Mouse (Mus musculus) kidney, postnatal 4 days (tissue): ENCODE measurements around the gene Tbxas1.

Experiments used
- DNase-seq, 2 experiments: peaks; one replicate each; pipeline ENCODE4 v3.0.0; 2021; ENCODE audit warnings: mixed read lengths in 2 of 2

Gene Tbxas1

DNA sequence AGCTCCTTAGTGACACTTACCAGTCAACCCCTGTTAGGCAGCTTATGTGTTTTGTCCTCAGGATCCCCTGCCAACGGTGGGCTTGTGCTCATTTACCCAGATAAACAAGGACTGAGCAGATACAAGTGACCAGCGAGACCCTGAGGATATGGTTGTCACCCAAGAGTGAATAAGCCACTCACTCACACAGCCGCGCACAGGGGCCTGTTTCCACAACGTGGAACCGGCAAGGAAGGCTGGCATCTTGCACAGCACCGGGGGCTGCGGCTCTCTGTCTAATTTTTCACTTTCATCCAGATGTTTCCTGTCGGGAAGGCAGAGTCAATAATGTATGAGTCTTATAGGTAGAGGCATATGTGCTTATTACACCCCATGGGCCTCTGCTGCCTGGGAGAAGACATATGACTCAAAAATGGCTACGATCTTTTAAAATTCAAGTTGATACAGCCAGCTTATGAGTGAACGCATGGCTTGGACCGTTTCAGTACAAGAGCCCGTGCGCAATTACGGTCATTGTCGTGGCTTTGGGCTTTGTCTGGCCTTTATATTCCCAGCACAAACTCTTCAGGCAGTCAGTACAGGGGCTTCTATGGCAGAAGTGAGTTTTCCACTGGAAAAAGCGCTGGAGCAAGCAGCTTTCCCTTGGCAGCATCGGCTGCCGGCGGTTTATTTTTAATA is 130.2 kb downstream of the Tbxas1 start:
- peak in 1 of 2 experiments; percentile 49 for DNase-seq

DNA sequence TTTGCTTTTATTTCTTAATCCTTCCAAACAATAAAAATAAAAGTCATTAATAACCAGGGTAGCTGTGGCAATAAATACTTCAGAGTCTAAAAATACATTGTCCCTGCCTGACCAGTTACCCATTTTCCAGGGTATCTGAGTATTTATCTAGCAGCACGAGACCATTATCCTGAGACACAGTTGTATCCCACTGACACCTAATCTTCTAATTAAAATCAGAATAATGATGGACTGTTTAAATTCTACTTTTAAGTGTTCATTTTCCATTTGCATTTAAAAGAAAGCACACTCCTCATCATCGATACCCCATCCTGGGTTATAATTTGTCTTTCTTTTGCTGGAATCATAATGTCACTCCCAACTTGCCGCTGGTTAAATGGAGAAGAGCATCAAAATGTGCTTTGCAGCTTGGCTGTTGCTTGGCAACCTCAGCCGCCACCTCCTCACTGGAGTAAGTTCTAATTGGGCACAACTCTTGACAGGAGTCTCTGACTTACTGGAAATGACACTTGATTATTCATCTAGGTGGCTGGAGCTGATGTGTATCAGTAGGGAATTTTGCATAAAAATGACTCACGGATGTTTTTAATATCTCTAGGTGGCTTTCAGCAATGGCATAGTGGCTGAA is 130.9 kb downstream of the Tbxas1 start:
- peak in 1 of 2 experiments; percentile 25 for DNase-seq

DNA sequence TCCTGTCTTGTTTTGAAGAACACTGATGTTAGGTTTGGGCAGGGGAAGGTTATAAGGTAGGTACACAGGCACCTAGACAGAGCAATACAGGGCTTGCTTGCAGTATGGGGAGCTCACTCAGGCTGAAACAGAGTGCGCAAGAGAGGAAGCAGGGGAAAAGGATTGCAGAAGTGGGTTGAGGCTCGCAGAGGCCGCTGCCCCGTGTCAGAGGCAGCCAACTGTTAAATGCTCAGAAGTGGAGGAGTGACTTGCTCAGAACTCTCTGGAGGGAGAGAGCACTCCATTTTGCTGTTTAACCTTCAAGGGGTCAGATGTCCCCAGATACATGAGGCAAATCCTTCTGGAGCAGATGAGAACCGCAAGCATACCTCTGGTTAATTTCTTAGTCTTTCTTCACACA is 132.0 kb downstream of the Tbxas1 start:
- DNase-seq = peak; percentile 47 to 61

DNA sequence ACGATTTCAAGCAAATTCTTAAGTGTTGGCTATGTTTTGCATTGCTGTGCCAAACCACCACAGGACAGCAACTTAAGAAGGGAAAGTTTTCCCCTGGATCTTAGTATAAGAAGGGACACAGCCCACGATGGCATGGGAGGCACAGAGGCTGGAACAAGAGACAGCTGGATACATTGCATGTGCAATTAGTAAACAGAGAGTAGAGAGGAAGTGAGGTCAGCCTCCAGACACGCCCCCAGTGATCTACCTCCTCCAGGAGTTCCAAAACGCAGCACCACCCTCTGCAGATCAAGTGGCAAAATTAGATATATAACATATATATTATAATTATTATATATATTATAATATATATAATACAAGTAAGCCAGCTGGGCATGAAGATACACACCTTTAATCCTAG is 132.9 kb downstream of the Tbxas1 start:
- DNase-seq = peak in 1 of 2 experiments; percentile 19

DNA sequence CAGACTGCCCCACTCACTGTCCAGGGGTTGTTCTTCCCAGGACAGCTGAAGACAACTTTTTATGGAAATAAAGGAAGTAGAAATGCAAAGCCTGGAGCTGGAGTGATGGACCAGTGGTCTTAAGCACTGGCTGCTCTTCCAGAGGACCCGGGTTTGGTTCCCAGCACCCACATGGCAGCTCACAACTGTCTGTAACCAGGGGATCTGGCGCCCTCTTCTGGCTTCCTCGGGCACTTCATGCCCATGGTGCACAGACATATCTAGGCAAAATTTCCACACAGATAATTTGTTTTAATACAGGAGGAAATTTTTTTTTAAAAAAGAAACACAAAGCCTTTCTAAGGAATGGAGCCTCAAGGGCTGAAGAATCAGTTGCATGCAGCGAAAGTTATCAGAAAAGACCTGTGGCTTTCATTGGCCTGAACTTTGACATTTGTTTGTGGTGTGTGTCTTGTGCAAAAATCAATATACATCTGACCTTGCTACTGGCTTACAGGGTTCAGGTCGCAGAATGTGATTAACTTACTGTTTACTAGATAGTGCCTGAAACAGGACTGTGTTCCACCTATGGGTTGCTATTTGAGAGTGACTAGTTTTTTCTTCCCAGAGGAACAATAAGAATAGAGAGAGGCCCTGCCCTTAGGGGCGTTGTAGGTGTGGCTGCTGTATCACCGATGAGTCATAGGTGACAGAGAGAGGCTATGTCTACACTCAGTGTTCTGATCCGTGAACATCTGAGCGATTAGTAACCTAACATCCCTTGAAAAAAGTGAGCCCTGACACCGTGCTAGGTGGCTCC is 138.0 kb downstream of the Tbxas1 start:
- no peak for DNase-seq

DNA sequence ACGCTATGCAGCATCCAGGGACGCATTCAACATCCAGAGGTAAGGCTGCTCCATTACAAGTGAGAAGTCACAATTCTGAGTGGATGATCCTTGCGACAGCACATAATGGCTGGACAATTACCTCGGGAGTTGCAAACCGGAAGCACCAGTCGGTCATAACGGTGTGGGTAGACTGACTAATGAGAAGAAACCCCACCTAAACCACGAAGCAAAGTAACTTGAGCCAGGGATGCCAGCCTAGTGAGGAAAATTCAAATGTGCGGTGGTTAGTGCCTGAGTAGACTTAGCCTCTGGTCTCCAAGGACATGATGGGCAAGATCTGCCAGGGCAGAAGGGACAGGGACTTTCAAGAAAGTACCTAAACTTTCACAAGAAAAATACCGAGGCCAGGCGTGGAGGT is 142.7 kb downstream of the Tbxas1 start:
- DNase-seq = no peak

DNA sequence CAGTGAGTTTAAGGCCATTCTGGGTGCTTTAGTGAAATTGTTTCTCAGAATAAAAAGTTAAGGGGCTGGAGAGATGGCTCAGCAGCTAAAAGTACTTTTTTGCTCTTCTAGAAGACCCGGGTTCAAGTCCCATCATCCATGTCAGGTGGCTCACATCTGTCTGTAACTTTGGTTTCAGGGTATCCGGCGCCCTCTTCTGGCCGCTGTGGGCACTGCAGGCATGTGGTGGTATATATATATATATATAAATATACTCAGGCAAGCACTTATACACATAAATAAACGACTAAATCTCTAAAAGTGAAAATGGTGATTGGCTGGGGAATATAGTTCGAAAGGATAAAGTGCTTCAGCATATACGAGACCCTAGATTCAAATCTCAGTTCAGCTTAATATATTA is 143.6 kb downstream of the Tbxas1 start:
- peak; percentile 41 to 46 for DNase-seq

DNA sequence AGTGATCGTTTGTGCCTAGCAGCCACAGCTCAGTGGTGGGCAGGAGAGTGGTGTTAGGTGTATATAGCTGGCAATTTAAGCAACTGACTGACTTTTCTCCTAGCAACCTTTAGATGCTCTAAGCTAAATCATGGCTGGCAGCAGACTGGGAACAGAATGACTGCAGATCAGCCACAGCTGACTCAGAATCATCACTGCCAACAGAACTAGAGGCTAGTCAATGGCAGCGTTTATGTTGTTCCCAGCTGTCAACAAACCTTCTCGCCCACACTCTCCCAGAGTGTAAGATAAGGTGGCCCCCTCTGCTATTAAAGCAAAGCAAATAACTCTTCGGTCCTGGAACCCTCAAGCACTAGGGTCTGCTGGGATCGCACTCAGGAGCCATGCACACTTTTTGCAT is 144.0 kb downstream of the Tbxas1 start:
- DNase-seq = no peak

DNA sequence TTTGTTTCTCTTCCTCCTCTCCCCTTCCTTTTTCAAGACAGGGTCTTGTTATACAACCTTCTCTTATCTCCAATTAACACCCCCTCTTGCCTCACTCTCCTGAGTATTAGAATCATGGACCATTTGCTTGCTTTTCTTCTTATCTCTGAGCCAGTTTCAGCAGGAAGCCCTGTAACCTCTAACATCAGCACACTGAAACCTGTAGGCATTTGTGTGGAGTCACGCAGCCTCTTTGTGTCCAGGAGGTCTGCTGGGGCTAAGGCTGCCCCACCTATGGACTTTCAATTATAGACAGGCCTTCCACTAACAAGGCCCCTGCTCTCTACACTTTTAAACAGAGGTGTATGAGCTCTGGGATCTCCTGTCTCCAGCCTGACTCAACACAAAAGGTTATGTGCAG is 146.7 kb downstream of the Tbxas1 start:
- no peak for DNase-seq

DNA sequence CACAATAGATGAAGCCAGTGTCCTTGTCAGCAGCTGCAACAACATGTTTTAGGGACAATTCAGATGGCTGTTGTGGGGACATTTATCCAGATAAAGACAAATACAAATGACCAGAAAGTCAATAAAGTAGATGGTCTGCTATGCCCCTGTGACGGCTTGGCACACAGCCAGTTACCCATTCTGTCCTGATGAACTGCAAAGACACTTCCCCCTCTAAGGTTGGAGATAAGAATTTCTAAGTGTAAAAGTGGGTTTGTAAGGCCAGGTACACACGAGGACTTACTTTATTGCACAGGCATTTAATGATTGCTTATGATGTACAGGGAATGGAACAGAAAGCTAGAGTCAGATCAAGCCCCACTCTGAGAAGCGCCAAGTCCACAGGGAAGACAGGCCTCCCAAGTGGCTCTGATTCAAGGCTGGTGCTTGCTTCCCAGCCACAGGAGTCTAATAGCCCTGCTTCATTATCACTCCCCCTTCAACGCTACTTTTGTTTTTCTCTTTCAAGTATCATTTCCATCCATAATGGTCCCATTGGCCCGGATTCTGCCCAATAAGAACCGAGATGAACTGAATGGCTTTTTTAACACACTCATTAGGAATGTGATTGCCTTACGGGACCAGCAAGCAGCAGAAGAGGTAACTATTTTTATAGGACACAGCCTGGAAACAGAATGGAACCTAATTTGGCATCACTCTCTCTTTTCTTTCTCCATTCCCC is 147.4 kb downstream of the Tbxas1 start:
- no peak for DNase-seq

DNA sequence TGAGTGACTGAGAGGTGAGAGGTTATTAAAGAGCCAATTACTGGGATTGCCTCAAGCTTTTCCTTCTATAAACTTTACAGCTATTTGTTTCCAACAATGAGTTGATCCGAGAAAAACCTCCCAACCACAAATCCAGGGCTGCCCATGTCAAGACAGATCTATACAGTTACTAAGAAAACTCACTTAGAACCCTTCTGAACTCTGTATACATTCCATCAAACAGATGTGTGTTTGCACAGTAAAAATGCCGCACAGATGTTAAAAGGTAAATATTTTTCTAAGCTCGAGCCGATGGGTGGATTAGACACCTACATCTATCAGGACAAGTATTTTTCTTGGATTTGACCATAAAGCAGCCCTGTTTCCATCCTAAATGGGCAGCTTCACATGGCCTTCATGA is 149.4 kb downstream of the Tbxas1 start:
- no peak for DNase-seq

DNA sequence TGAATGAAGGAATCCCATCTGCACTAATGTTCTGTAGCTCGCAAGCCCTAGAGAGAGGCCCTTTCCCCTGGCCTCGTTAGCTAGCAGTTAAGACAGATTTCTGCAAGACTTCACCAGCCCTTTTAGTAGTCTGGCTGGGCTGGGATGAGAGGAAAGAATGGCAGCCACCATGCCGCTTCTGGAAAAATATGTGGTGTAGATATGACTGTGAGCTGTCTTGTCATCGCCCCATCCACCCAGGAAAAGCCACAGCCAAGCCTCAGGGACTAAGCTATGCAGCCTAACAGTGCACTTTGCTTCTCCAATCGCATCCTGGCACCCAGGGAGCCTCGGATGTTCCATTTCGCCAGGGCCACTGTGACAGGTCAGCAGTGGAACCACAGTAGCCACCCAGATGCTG is 149.8 kb downstream of the Tbxas1 start:
- DNase-seq = no peak

DNA sequence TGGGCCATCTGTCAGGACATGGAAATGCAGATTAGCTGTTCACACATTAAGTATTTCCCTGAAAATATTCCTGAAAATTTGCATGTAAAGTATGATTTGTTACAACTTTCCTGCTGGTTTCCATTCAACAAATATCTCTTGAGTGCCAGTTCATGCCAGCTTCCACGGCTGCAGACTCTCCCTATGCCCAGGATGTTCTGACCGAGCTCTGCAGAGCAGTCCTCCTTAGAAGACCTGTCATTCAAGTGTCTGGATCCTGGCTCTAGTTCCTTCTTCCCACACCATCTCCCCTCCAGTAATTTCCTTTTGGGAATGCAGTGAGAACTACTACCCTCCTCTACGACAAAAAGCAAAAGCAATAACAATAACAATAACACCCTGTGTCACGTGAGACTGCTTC is 155.5 kb downstream of the Tbxas1 start:
- DNase-seq = no peak

DNA sequence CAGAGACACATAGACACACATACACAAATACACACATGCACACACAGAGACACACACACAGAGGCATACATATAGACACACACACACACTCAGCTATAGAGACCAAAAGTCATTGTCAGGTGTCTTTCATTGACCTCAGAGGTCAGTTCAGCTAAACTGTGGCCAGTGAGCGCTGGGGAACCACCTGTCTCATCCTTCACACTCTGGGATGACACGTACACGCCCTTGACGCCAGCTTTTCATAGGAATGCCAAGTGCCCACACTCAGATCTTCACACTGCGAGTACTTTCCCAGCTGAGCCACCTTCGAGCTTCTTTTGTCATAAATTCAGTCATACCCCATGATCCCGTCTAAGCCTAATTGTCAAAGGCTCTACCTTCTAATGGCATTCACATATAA is 158.5 kb downstream of the Tbxas1 start:
- DNase-seq = no peak

DNA sequence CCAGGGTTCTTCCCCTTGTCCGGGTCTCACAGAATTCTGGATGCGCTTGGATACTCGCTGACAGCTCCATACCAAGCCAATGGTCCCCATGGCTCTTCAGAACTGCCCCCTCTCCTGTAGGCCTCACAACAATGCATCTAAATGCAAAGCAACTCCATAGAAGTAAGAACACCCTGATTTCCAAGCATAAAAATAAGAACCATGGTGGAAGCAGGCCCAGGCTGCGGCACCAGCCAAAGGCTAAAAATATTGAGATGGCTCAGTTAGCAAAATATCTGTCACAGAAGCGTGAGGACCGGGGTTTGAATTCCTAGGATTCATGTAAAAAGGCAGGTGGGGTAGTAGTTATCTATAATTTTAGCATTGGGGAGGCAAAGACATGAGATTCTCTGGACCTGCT is 159.8 kb downstream of the Tbxas1 start:
- DNase-seq = no peak

DNA sequence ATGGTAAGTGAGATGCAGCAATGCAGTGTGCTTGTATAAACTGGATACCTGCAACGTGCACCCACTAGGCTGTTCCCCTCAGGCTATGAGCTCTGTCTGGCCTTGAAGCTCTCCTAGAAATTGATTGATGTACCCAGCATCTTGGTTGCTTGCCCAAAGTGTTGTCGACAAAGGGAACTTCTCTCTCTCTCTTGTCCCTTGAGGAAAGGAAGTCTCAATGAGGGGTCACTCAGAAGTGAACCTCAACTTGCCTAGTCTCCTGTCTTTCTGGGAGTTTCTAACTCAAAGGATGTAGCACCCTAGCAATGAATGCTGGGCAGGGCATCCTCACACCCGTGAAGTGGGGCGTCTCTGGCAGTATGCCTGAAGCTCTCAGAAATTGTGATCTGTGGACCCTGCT is 161.0 kb downstream of the Tbxas1 start:
- DNase-seq = no peak

DNA sequence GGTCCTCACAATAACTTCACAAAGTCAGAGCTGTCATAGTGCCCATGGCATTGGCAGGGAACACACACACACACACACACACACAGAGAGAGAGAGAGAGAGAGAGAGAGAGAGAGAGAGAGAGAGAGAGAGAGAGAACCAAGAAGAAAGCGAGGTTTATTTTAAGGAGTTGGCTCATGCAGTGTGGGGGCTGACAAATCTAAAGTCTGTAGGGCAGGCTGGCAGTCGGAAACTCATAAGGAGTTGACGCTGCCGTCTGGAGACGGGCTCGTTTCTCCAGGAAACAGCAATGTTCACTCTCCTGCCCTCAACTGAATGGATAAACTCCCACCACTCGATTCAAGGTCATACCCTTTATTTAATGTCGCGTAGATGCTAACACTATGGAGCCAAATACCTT is 165.2 kb downstream of the Tbxas1 start:
- no peak for DNase-seq

DNA sequence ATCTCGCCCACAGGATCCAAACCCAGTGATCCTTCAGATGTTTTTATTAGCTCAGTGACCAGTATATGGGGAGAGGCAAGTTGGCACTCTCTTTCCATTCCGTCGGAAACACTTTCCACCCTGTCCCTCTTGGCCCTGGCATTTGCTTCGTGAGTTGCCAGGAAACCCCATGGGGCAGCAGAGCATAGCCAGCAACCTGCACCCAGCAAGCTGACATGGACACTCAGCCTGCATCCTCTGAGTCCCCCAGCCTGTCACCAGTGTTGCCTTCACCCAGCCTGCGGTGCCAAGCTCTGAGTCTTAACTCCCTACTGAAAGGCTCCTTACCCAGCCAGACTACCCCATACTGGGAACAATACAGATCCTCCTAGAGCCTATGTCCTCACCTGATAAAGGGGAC is 173.9 kb downstream of the Tbxas1 start:
- no peak for DNase-seq

DNA sequence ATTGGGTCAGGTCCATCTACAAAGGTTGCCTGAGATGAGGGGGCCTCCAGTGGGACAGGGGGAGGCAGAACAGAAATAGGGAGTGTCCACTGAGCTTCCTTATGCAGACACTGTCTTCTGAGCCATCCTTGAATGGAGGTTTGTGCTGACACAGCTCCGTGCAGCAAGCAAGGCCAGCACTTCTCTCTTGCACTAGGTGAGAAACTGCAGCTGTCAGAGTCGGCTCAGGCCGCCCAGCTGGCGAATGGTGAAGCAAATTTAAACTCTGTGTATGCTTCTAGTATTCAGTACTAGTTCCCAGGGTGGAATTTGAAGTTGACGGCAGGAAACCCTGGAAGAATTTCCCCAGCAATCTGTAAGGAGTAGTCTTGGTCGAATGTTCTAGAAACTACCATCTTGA is 175.6 kb downstream of the Tbxas1 start:
- DNase-seq = peak; percentile 55 to 62

DNA sequence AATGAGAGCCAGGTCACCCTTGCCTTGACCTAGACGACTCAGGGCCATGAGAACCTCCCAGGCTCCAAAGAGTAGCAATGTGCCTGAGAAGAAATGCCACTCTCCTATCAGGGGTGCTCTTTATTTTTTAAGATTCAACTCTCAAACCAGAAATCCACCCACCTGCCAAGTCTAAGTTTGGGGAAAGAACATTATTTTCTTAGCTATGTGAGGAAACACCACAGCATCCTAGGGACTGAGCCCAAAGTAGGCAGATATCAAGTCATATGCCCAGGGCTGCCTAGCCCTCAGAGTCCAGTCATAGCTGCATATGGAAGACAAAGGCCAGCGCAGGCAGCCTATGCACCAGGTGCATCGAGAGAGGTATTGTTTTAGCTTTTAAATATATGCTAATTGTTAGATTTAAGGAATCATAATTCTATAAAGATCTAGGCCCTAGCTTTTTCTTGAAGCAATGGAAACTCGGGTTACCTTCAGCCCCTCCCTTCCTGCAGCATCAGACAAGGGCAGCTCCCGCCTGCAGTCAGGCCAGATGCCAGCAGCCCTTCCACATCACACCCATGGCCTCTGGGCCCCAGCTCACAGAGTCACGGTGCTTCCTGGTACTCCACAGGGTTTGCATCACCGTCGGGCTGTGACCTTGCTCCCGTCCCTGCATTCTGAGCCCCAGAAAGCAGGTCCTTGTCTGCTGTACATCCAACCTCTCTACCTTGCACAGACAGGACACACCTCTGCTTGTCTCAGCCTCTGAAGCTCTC is 176.8 kb downstream of the Tbxas1 start:
- DNase-seq = no peak

DNA sequence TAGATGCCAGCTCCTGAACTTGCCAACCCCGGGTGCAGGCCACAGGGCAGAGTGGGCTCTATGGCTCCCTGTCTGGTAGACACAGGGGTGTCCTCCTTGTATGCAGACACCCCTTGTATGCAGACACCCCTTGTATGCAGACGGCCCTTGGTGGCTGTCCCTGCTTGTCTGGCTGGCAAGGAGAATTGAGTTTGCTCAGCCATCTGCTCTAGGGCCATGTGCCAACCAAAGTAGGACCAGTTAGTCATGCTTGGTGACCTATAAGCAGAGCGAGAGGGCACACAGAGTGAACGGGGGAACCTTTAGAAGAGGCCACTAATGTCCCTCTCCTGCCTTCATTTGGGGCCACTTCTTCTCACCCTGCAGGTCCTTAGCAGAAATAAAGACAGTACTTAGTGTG is 177.4 kb downstream of the Tbxas1 start:
- DNase-seq = no peak

DNA sequence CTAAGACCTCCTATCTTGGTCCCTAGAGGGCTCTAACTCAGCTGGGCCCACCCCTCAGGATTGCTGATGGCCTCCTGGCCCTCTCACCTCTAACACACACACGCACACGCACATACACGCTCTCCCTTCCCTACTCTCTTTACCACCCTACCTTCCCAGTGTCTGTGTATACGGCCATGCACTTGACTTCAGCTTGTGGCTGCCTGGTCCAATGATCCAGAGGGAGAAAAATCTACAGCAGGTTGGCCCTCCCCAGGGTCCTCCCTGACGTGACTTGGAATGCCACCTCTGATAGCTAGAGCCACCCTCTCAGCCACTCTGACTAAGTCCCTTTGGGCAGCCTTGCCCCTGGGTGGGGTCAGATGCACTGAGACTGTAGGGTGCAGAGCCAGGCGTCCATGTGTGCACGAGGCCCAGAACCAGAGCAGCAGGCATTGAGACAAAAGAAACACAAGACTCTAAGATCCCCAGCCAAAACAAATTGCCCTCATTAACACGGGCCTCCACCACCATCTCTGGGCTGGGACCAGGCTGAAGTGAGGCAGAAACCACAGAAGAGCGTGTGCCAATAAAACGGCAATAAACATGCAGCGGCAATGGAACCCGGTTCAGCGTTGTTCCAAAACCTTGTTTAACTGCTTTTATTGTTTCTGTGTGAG is 179.1 kb downstream of the Tbxas1 start:
- DNase-seq = peak in 1 of 2 experiments; percentile 24
